Mouse (Mus musculus) intestine, postnatal 0 days (tissue): ENCODE results near the gene Bdh2. TPM values are rescaled to one million over a fixed set of nuclear protein-coding genes. Genes with fewer than 3 reads are reported as not detected.

Experiments
- ATAC-seq: fragments of 200-750 bp; cut with Nextera tagmentation; 2 replicates; pipeline ENCODE4 v1.8.0; 2017; ENCODE audit warnings: mild to moderate bottlenecking, moderate TSS enrichment, moderate library complexity
- H3K27ac ChIP-seq: fragments of 300-500 bp; sonication (generic); 2 replicates; pipeline ENCODE4 v1.5.1; 2014; ENCODE audit warnings: mild to moderate bottlenecking, low read depth, low read length, moderate library complexity
- H3K27me3 ChIP-seq: fragments of 300-500 bp; sonication (generic); replicated peaks from 2 replicates; pipeline ENCODE4 v1.6.1; 2014; ENCODE audit warnings: low read length, mixed read lengths; ENCODE audit not compliant: control insufficient read depth, insufficient read depth
- H3K36me3 ChIP-seq: fragments of 300-500 bp; sonication (generic); 2 replicates; pipeline ENCODE4 v1.6.1; 2014; ENCODE audit warnings: mild to moderate bottlenecking, moderate library complexity; ENCODE audit not compliant: control insufficient read depth, insufficient read depth
- H3K4me1 ChIP-seq: fragments of 300-500 bp; sonication (generic); replicated peaks from 2 replicates; pipeline ENCODE4 v1.6.1; 2014; ENCODE audit warnings: antibody characterized with exemption, low read length, mixed read lengths; ENCODE audit not compliant: control insufficient read depth, insufficient read depth
- H3K4me2 ChIP-seq: fragments of 300-500 bp; sonication (generic); replicated peaks from 2 replicates; pipeline ENCODE4 v1.6.1; 2014; ENCODE audit warnings: low read depth, mild to moderate bottlenecking, moderate library complexity
- H3K4me3 ChIP-seq: fragments of 300-500 bp; sonication (generic); 2 replicates; pipeline ENCODE4 v1.5.1; 2014; ENCODE audit warnings: low read depth, low read length
- H3K9ac ChIP-seq: fragments of 300-500 bp; sonication (generic); 2 replicates; pipeline ENCODE4 v1.6.1; 2014; ENCODE audit warnings: mild to moderate bottlenecking, low read depth, low read length
- H3K9me3 ChIP-seq: fragments of 300-500 bp; sonication (generic); 2 replicates; pipeline ENCODE4 v1.6.1; 2016; ENCODE audit warnings: mixed run types; ENCODE audit not compliant: control insufficient read depth
- CTCF ChIP-seq: sonication (generic); IDR thresholded peaks from 2 replicates; pipeline ENCODE4 v1.5.1; 2016; ENCODE audit warnings: low read depth, mild to moderate bottlenecking, control low read depth, antibody characterized with exemption, moderate library complexity
- WGBS: fragments of 180-500 bp; shearing (Covaris S2); extraction: QIAGEN DNeasy Blood & Tissue Kit; methylation state at CpG from one replicate; pipeline ENCODE4 v1.1.7; 2014; 5-methylcytosine and 5-hydroxymethylcytosine counted together
- polyA plus RNA-seq: library from polyadenylated mRNA; unstranded; fragments of >200 nt; fragmentation: Nextera tagmentation; extraction: Ambion mirVana; gene quantifications from 2 replicates; pipeline ENCODE4 v1.2.1, GENCODE M21; 2015

The Bdh2 gene
- polyA plus RNA-seq, 1 experiment from 2014 or later = 8.0 TPM

DNA sequence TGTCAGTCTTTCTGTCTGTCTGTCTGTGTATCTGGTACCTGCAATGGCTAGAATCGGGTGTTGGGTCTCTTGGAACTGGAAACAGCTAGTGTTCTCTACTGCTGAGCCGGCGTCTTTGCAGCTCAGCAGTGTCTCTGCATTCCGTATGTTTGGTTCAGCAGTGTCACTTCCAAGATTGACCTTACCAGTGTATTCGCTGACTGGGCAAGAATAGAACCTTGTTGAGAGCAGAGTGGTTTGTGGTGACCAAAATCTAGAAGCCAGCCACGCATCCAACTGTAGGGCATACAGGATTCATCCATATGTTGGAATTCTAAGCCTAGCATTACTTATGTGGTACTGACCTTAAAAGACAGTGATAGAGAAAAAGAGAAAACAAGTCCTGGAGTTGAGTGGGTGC lies 29.2 kb upstream of the Bdh2 start:
- Histone ChIP-seq H3K4me2 (no peak overlapping the region), H3K4me1 (no peaks in the 10 kb centered on the region), H3K27me3 (no peaks in the 10 kb centered on the region), H3K9me3 (no peaks in the 10 kb centered on the region), H3K27ac (no peak overlapping the region), H3K36me3 (peaks cover 55% of the 10 kb centered on the region), H3K4me3 (no peak overlapping the region), H3K9ac (no peak overlapping the region)
- 91% methylated on average over 6 of the region's 6 CpGs for WGBS
- ATAC-seq = no peak
- no peak for TF ChIP-seq CTCF

DNA sequence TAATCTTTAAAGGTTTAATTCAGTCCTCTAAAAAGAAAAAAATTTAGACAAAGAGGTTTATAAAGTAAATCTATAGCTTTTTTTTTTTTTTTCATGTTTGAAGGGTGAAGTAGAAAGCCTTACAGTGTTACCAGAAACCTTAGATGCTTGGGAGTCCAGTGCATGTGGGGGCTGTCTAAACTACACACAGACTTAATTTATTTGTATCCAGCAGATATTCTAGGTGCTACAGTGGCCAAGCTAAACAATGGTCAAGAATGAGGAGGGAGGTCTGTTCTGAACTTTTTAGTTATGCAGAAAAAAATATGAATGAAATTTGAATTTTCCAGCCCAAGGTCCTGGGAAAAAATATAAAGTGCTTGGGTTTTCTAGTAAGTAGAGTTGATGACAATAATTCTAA lies 26.2 kb upstream of the Bdh2 start:
- peaks cover 56% of the 10 kb centered on the region for H3K36me3 ChIP-seq
- TF ChIP-seq CTCF = no peak
- no peak for ATAC-seq

GRCm38 (mm10) chr3:135258919-135259318 lies 22.1 kb upstream of the Bdh2 start:
- no peak overlapping the region for H3K9ac ChIP-seq
- no peak for ATAC-seq
- H3K4me2 ChIP-seq = no peak overlapping the region
- H3K27ac ChIP-seq = no peak overlapping the region
- H3K9me3 ChIP-seq = no peaks in the 10 kb centered on the region
- peaks cover 61% of the 10 kb centered on the region for H3K36me3 ChIP-seq
- no peak for TF ChIP-seq CTCF
- 89% methylated on average over 10 of the region's 10 CpGs for WGBS
- no peak overlapping the region for H3K4me3 ChIP-seq
- H3K27me3 ChIP-seq = no peaks in the 10 kb centered on the region
- H3K4me1 ChIP-seq = no peaks in the 10 kb centered on the region

More for the DNA sequence above, 26.2 kb upstream of the Bdh2 start:
- H3K27ac ChIP-seq = no peak overlapping the region
- no peaks in the 10 kb centered on the region for H3K27me3 ChIP-seq
- H3K4me3 ChIP-seq = no peak overlapping the region
- H3K9ac ChIP-seq = no peak overlapping the region
- H3K4me2 ChIP-seq = no peak overlapping the region
- no peaks in the 10 kb centered on the region for H3K4me1 ChIP-seq
- H3K9me3 ChIP-seq = no peaks in the 10 kb centered on the region

GRCm38 (mm10) chr3:135260233-135260632 lies 20.8 kb upstream of the Bdh2 start:
- ATAC-seq = no peak
- H3K9me3 ChIP-seq = no peaks in the 10 kb centered on the region
- H3K9ac ChIP-seq = no peak overlapping the region
- no peaks in the 10 kb centered on the region for H3K4me1 ChIP-seq
- H3K27me3 ChIP-seq = no peaks in the 10 kb centered on the region
- no peak overlapping the region for H3K27ac ChIP-seq
- peaks cover 73% of the 10 kb centered on the region for H3K36me3 ChIP-seq
- 95% methylated on average over 7 of the region's 7 CpGs for WGBS
- no peak overlapping the region for H3K4me3 ChIP-seq
- TF ChIP-seq CTCF = no peak
- no peak overlapping the region for H3K4me2 ChIP-seq

DNA sequence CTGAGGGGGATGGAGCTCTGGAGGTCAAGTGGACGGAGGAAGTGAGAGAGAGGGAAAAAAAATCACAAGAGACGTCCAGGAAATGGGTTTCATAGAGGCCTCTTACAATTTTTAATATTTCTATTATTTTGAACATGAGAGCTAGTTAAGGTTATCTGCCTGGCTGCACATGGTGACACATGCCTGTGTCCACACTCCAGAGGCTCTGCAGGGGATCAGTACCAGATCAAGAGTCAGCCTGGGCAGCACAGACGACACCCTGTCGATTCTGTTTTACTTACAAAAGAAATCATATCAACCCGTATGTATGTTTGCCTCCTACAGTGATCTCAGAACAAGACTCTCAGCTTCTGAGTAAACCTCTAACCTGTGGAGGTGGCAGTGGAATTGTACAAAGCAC lies 12.4 kb upstream of the Bdh2 start:
- WGBS = 91% methylated on average over 5 of the region's 5 CpGs
- no peaks in the 10 kb centered on the region for H3K27me3 ChIP-seq
- no peaks in the 10 kb centered on the region for H3K9me3 ChIP-seq
- TF ChIP-seq CTCF = no peak
- no peak overlapping the region for H3K27ac ChIP-seq
- H3K36me3 ChIP-seq = peaks cover 63% of the 10 kb centered on the region
- no peaks in the 10 kb centered on the region for H3K4me1 ChIP-seq
- H3K4me2 ChIP-seq = no peak overlapping the region
- H3K9ac ChIP-seq = no peak overlapping the region
- H3K4me3 ChIP-seq = no peak overlapping the region
- ATAC-seq = no peak

DNA sequence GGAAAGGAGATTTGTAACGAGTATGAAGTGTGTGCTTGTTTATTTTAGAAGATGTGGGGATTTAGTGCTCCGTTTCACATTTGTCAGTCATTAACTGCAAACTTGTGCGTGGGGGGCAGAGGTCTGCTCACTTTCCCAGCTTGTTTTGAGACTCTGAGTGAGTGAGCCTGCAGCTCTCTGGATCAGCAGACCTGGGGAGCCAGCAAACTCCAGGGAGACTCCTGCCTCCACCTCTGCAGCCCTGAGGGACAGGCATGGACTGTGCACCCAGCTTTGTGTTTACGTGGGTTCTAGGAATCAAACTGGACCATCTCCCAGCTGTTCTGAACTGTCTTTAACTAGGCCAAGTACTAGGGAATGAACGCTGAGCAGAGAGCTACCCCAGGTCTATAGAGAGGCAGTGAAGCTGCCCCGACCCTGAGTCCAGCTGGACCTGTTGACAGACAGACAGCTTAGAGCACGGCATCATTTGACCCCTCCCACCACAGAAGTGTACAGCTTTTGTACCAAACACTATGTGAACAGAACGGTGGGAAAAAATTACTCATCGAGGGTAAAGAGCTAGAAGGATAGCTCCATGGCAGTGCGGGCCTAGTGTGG lies 11.5 kb upstream of the Bdh2 start:
- Histone ChIP-seq H3K36me3 (peaks cover 55% of the 10 kb centered on the region), H3K4me3 (no peak overlapping the region), H3K9ac (no peak overlapping the region)

GRCm38 (mm10) chr3:135272627-135273026 lies 8.4 kb upstream of the Bdh2 start:
- Histone ChIP-seq H3K27ac (no peak overlapping the region), H3K4me1 (no peaks in the 10 kb centered on the region), H3K9me3 (no peaks in the 10 kb centered on the region), H3K4me3 (no peak overlapping the region), H3K27me3 (no peaks in the 10 kb centered on the region), H3K4me2 (no peak overlapping the region), H3K9ac (no peak overlapping the region), H3K36me3 (peaks cover 39% of the 10 kb centered on the region)
- no peak for ATAC-seq
- WGBS = 61% methylated on average over 12 of the region's 12 CpGs
- TF ChIP-seq CTCF = no peak

More for the DNA sequence above, 11.5 kb upstream of the Bdh2 start:
- no peaks in the 10 kb centered on the region for H3K9me3 ChIP-seq
- TF ChIP-seq CTCF = no peak
- ATAC-seq = no peak
- H3K4me1 ChIP-seq = no peaks in the 10 kb centered on the region
- H3K4me2 ChIP-seq = no peak overlapping the region
- H3K27ac ChIP-seq = no peak overlapping the region
- 67% methylated on average over 10 of the region's 10 CpGs for WGBS
- H3K27me3 ChIP-seq = no peaks in the 10 kb centered on the region
